Mouse (Mus musculus) olfactory bulb, adult 2 months (tissue): ENCODE measurements around the gene Sde2.

Experiments
- CTCF ChIP-seq: fragments of 200-500 bp; IDR thresholded peaks from 2 replicates; pipeline ENCODE4 v1.5.1; 2012; ENCODE audit warnings: low read depth, mild to moderate bottlenecking, low read length, moderate library complexity; ENCODE audit not compliant: insufficient read depth
- POLR2A ChIP-seq: fragments of 200-500 bp; IDR thresholded peaks from 2 replicates; pipeline ENCODE4 v1.6.1; 2012; ENCODE audit warnings: mild to moderate bottlenecking, low read depth, low read length, moderate library complexity; ENCODE audit not compliant: insufficient read depth

DNA sequence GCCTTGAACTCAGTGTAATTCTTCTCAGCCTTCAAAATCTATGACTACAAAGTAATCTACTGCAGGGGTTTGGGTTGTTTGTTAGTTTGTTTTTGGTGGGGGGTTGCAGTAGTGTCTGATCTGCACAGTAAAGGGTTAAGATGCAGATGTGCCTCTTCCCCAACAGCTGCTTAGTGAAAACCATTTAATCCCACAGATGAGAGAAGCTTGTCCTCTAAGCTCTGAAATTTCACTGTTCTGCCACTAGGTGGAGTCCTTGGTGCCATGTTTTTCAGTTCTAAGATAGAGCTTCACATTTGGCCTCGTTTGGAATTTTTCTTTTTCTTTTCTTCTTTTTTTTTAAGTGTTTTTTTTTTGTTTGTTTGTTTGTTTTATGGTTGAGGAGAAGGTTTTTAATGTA lies 12.7 kb downstream of the Sde2 start:
- TF ChIP-seq CTCF (no peak), POLR2A (no peak)
